Mouse (Mus musculus) limb, embryonic 13.5 days (tissue): ENCODE measurements around the gene Spon1. TPM values are rescaled to one million over a fixed set of nuclear protein-coding genes. Genes with fewer than 3 reads are reported as not detected.

Source experiments
- ATAC-seq: fragments of 200-750 bp; cut with Nextera tagmentation; 2 replicates; pipeline ENCODE4 v1.8.0; 2017; ENCODE audit warnings: low read depth, moderate number of reproducible peaks, moderate TSS enrichment; ENCODE audit not compliant: low FRiP score
- H3K27ac ChIP-seq: fragments of 300-500 bp; sonication (generic); 2 replicates; pipeline ENCODE4 v1.5.1; 2015; ENCODE audit warnings: inconsistent platforms, mild to moderate bottlenecking, moderate library complexity
- H3K27me3 ChIP-seq: fragments of 300-500 bp; sonication (generic); 2 replicates; pipeline ENCODE4 v1.6.1; 2015; ENCODE audit warnings: mild to moderate bottlenecking, inconsistent platforms
- H3K36me3 ChIP-seq: fragments of 300-500 bp; sonication (generic); 2 replicates; pipeline ENCODE4 v1.6.1; 2015; ENCODE audit warnings: inconsistent platforms, mild to moderate bottlenecking, moderate library complexity
- H3K4me1 ChIP-seq: fragments of 300-500 bp; sonication (generic); 2 replicates; pipeline ENCODE4 v1.6.1; 2015; ENCODE audit warnings: inconsistent platforms
- H3K4me2 ChIP-seq: fragments of 300-500 bp; sonication (generic); replicated peaks from 2 replicates; pipeline ENCODE4 v1.6.1; 2015; ENCODE audit warnings: inconsistent platforms, mild to moderate bottlenecking, moderate library complexity
- H3K4me3 ChIP-seq: fragments of 300-500 bp; sonication (generic); 2 replicates; pipeline ENCODE4 v1.5.1; 2015; ENCODE audit warnings: moderate library complexity, mild to moderate bottlenecking, inconsistent platforms
- H3K9ac ChIP-seq: fragments of 300-500 bp; sonication (generic); 2 replicates; pipeline ENCODE4 v1.6.1; 2015; ENCODE audit warnings: mild to moderate bottlenecking, inconsistent platforms
- H3K9me3 ChIP-seq: fragments of 300-500 bp; sonication (generic); 2 replicates; pipeline ENCODE4 v1.6.1; 2016; ENCODE audit warnings: inconsistent platforms
- WGBS: fragments of 180-500 bp; shearing (Covaris S2); methylation state at CpG from one replicate; pipeline ENCODE4 v1.1.7; 2015; 5-methylcytosine and 5-hydroxymethylcytosine counted together
- polyA plus RNA-seq: library from polyadenylated mRNA; unstranded; fragments of >200 nt; fragmentation: Nextera tagmentation; extraction: Ambion mirVana; gene quantifications from 2 replicates; pipeline ENCODE4 v1.2.1, GENCODE M21; 2015

Gene Spon1
- polyA plus RNA-seq, 1 experiment from 2014 or later: 9.9 TPM

DNA sequence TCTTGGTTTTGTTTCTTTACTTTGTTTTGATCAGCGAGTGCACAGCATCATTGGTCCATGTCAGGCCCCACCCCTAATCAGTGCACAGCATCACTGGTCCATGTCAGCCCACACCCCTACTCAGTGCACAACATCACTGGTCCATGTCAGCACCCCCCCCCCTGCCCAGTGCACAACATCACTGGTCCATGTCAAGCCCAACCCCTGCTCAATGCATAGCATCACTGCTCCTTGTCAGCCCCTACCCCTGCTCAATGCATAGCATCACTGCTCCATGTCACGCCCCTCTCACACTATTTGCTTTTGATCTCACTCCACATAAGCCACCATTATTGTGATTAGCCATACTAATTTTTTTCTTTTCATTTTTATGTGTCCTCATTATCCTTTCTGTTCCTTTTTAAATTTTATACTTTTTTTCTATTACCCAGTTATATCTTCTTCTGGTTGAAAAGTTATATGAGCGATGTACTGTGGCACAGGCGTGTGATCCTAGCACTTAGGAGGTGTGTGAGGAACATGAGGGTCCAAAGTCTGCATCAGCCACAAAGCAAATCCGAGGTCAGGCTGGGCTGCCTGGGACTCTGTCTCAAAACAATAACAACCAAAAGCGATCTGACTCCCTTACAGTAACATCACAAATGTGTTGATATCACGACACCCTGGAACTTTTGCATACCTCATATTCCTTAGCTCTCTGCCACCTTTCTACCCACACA lies 128.3 kb downstream of the Spon1 start:
- Histone ChIP-seq H3K4me1 (no peaks in the 10 kb centered on the region), H3K9ac (no peak overlapping the region), H3K4me3 (no peak overlapping the region), H3K9me3 (no peaks in the 10 kb centered on the region), H3K4me2 (no peak overlapping the region), H3K36me3 (no peaks in the 10 kb centered on the region), H3K27ac (no peak overlapping the region), H3K27me3 (no peaks in the 10 kb centered on the region)
- no peak for ATAC-seq
- WGBS: 85% methylated on average over 7 of the region's 7 CpGs

GRCm38 (mm10) chr7:113895266-113895665 lies 129.5 kb downstream of the Spon1 start:
- 73% methylated on average over 5 of the region's 5 CpGs for WGBS
- Histone ChIP-seq H3K27ac (no peak overlapping the region), H3K4me3 (no peak overlapping the region), H3K4me1 (no peaks in the 10 kb centered on the region), H3K9me3 (no peaks in the 10 kb centered on the region), H3K27me3 (no peaks in the 10 kb centered on the region), H3K36me3 (no peaks in the 10 kb centered on the region), H3K9ac (no peak overlapping the region), H3K4me2 (no peak overlapping the region)
- ATAC-seq: no peak

GRCm38 (mm10) chr7:113898388-113898787 lies 132.6 kb downstream of the Spon1 start:
- Histone ChIP-seq H3K4me3 (no peak overlapping the region), H3K4me2 (no peak overlapping the region), H3K4me1 (no peaks in the 10 kb centered on the region), H3K36me3 (no peaks in the 10 kb centered on the region), H3K27ac (no peak overlapping the region), H3K9me3 (no peaks in the 10 kb centered on the region), H3K9ac (no peak overlapping the region), H3K27me3 (no peaks in the 10 kb centered on the region)
- ATAC-seq: no peak

GRCm38 (mm10) chr7:113901511-113901910 lies 135.7 kb downstream of the Spon1 start:
- Histone ChIP-seq H3K36me3 (no peaks in the 10 kb centered on the region), H3K4me2 (no peak overlapping the region), H3K4me1 (no peaks in the 10 kb centered on the region), H3K27me3 (no peaks in the 10 kb centered on the region), H3K27ac (no peak overlapping the region), H3K9ac (no peak overlapping the region), H3K9me3 (no peaks in the 10 kb centered on the region), H3K4me3 (no peak overlapping the region)
- ATAC-seq: no peak
- WGBS: 84% methylated on average over 2 of the region's 2 CpGs

- no peaks in the 10 kb centered on the region for H3K4me1 ChIP-seq
- ATAC-seq: no peak
- no peak overlapping the region for H3K4me3 ChIP-seq
- no peaks in the 10 kb centered on the region for H3K27me3 ChIP-seq
- H3K27ac ChIP-seq: no peak overlapping the region
- H3K36me3 ChIP-seq: no peaks in the 10 kb centered on the region
- H3K9ac ChIP-seq: no peak overlapping the region
- WGBS: 30% methylated on average over 10 of the region's 10 CpGs
- no peak overlapping the region for H3K4me2 ChIP-seq
- no peaks in the 10 kb centered on the region for H3K9me3 ChIP-seq
Observed at GRCm38 (mm10) chr7:113901941-113902515, 136.2 kb downstream of the Spon1 start.

GRCm38 (mm10) chr7:113903127-113903827 lies 137.5 kb downstream of the Spon1 start:
- Histone ChIP-seq H3K36me3 (no peaks in the 10 kb centered on the region), H3K4me3 (no peak overlapping the region), H3K4me2 (no peak overlapping the region), H3K27ac (no peak overlapping the region), H3K4me1 (no peaks in the 10 kb centered on the region), H3K9me3 (no peaks in the 10 kb centered on the region), H3K27me3 (no peaks in the 10 kb centered on the region), H3K9ac (no peak overlapping the region)
- ATAC-seq: no peak
- whole genome bisulfite sequencing: 76% methylated on average over 3 of the region's 3 CpGs

- no peaks in the 10 kb centered on the region for H3K9me3 ChIP-seq
- 56% methylated on average over 5 of the region's 5 CpGs for WGBS
- no peak overlapping the region for H3K9ac ChIP-seq
- no peak overlapping the region for H3K4me3 ChIP-seq
- no peak for ATAC-seq
- no peak overlapping the region for H3K4me2 ChIP-seq
- H3K27me3 ChIP-seq: no peaks in the 10 kb centered on the region
- H3K36me3 ChIP-seq: no peaks in the 10 kb centered on the region
- H3K27ac ChIP-seq: no peak overlapping the region
- no peaks in the 10 kb centered on the region for H3K4me1 ChIP-seq
Observed at GRCm38 (mm10) chr7:113903939-113904338, 138.1 kb downstream of the Spon1 start.

DNA sequence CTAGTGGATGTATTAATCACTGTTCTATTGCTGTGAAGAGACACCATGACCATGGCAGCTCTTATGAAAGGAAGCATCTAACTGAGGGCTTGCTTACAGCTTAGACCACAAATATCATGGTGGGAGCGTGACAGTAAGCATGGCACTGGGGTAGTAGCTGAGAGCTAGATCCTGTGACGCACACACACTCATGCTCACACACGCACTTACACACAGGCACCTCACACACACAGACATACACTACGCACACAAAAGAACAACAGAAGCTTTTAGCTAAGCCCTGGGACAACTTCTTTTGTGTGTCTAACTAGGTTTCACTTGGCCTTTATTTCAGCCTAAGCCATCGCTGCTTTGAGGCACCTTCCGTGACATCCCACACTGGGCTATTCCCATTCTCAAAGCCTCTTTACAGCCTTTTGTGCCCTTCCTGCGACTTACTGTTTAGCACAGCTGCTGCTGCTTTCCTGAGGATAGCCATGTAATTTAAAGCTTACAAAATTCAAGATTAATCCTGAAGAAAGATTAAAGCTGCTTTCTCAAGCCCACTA lies 138.6 kb downstream of the Spon1 start:
- Histone ChIP-seq H3K4me1 (peaks cover 3% of the 10 kb centered on the region), H3K27me3 (no peaks in the 10 kb centered on the region), H3K36me3 (no peaks in the 10 kb centered on the region), H3K4me2 (no peak overlapping the region), H3K27ac (no peak overlapping the region), H3K4me3 (no peak overlapping the region), H3K9ac (no peak overlapping the region), H3K9me3 (no peaks in the 10 kb centered on the region)
- ATAC-seq: no peak
- WGBS: 87% methylated on average over 7 of the region's 7 CpGs

- H3K9ac ChIP-seq: no peak overlapping the region
- H3K27ac ChIP-seq: no peak overlapping the region
- 16% methylated on average over 12 of the region's 12 CpGs for WGBS
- no peaks in the 10 kb centered on the region for H3K36me3 ChIP-seq
- H3K27me3 ChIP-seq: no peaks in the 10 kb centered on the region
- H3K4me3 ChIP-seq: no peak overlapping the region
- H3K4me1 ChIP-seq: peaks cover 7% of the 10 kb centered on the region
- peak; percentile 51 for ATAC-seq
- H3K4me2 ChIP-seq: no peak overlapping the region
- no peaks in the 10 kb centered on the region for H3K9me3 ChIP-seq
Observed at GRCm38 (mm10) chr7:113909161-113909825, 143.5 kb downstream of the Spon1 start.

- Histone ChIP-seq H3K27me3 (no peaks in the 10 kb centered on the region), H3K4me1 (peaks cover 7% of the 10 kb centered on the region), H3K9ac (no peak overlapping the region), H3K36me3 (no peaks in the 10 kb centered on the region), H3K4me3 (no peak overlapping the region), H3K4me2 (no peak overlapping the region), H3K27ac (no peak overlapping the region), H3K9me3 (no peaks in the 10 kb centered on the region)
- ATAC-seq: no peak
- 84% methylated on average over 7 of the region's 7 CpGs for WGBS
Observed at GRCm38 (mm10) chr7:113910856-113911255, 145.1 kb downstream of the Spon1 start.

- no peak overlapping the region for H3K4me3 ChIP-seq
- no peak overlapping the region for H3K27ac ChIP-seq
- no peak overlapping the region for H3K4me2 ChIP-seq
- ATAC-seq: no peak
- no peak overlapping the region for H3K9ac ChIP-seq
- H3K27me3 ChIP-seq: no peaks in the 10 kb centered on the region
- no peaks in the 10 kb centered on the region for H3K4me1 ChIP-seq
- H3K36me3 ChIP-seq: no peaks in the 10 kb centered on the region
- WGBS: 73% methylated on average over 4 of the region's 4 CpGs
- H3K9me3 ChIP-seq: no peaks in the 10 kb centered on the region
Observed at GRCm38 (mm10) chr7:113915936-113916335, 150.1 kb downstream of the Spon1 start.

DNA sequence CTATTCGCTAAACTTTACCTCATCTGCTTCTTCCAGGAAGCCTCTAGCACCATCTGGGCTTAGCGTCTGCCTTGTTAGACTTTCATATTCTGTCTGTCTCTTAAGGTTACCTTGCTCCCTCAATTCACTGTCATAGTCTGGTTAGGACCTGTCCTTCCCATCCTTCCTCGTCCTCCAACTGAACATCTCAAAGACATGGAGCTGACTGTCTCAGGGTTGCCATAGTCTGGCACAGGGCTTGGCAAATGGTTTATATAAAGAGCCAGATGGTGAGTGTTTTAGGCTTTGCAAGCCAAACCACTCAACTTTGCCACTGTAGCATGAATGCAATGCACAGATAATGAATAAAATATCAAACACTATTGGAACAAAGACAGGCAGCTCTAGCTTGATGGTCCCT lies 153.1 kb downstream of the Spon1 start:
- 85% methylated on average over 3 of the region's 3 CpGs for WGBS
- H3K9me3 ChIP-seq: no peaks in the 10 kb centered on the region
- no peak overlapping the region for H3K9ac ChIP-seq
- no peaks in the 10 kb centered on the region for H3K27me3 ChIP-seq
- no peak overlapping the region for H3K4me3 ChIP-seq
- no peak overlapping the region for H3K4me2 ChIP-seq
- H3K36me3 ChIP-seq: no peaks in the 10 kb centered on the region
- H3K4me1 ChIP-seq: no peaks in the 10 kb centered on the region
- no peak for ATAC-seq
- no peak overlapping the region for H3K27ac ChIP-seq
